Mouse (Mus musculus) urinary bladder, adult 2 months (tissue): ENCODE data around the gene Nedd9. TPM values are rescaled to one million over a fixed set of nuclear protein-coding genes. Genes with fewer than 3 reads are reported as not detected.
"Not testable (repeated sequence)": the region's sequence is repeated elsewhere in the genome, so short reads cannot be mapped to it uniquely, and the experiment has no call there.

ENCODE experiments used
- DNase-seq: peaks from one replicate; pipeline ENCODE4 v3.0.0; 2022; ENCODE audit warnings: low spot score
- polyA plus RNA-seq: library from polyadenylated mRNA; depleted of rRNA; stranded (reverse); fragments of >200 nt; gene quantifications from 2 replicates; pipeline ENCODE4 v1.2.3, GENCODE M21; 2012; rRNA removed

Nedd9 gene
- polyA plus RNA-seq, 1 experiment, result 15.4 TPM

- DNase-seq, result no peak
Observed at GRCm38 (mm10) chr13:41298996-41299395, 188.2 kb downstream of the Nedd9 start.

- DNase-seq, result no peak
Observed at GRCm38 (mm10) chr13:41298533-41298932, 188.6 kb downstream of the Nedd9 start.

GRCm38 (mm10) chr13:41296396-41296795 lies 190.8 kb downstream of the Nedd9 start:
- no peak for DNase-seq

- no peak for DNase-seq
Observed at GRCm38 (mm10) chr13:41295886-41296285, 191.3 kb downstream of the Nedd9 start.

- no peak for DNase-seq
Observed at GRCm38 (mm10) chr13:41293595-41293994, 193.6 kb downstream of the Nedd9 start.

- no peak for DNase-seq
Observed at GRCm38 (mm10) chr13:41291466-41291974, 195.6 kb downstream of the Nedd9 start.

GRCm38 (mm10) chr13:41286285-41286684 lies 200.9 kb downstream of the Nedd9 start:
- no peak for DNase-seq

GRCm38 (mm10) chr13:41285448-41285847 lies 201.7 kb downstream of the Nedd9 start:
- no peak for DNase-seq

- DNase-seq, result no peak
Observed at GRCm38 (mm10) chr13:41283256-41283655, 203.9 kb downstream of the Nedd9 start.

GRCm38 (mm10) chr13:41280696-41281095 lies 206.5 kb downstream of the Nedd9 start:
- no peak for DNase-seq

GRCm38 (mm10) chr13:41273927-41274650 lies 213.1 kb downstream of the Nedd9 start, which contains the start of gene Gm17364:
Gene Gm17364, minus strand, starts transcription at chr13:41273977.
- DNase-seq, result no peak

- DNase-seq, result no peak
Observed at GRCm38 (mm10) chr13:41267827-41268408, 219.2 kb downstream of the Nedd9 start.

- DNase-seq, result no peak
Observed at GRCm38 (mm10) chr13:41263304-41264006, 223.7 kb downstream of the Nedd9 start.

- DNase-seq, result not testable (repeated sequence)
Observed at GRCm38 (mm10) chr13:41261617-41262016, 225.5 kb downstream of the Nedd9 start.

Other genes with a start within 250 kb of the Nedd9 start
- 9.0 and 10.4 TPM in 2 replicates for gene Smim13, start 237.5 kb downstream of the Nedd9 start, polyA plus RNA-seq
- gene Gm17364, start 213.4 kb downstream of the Nedd9 start, polyA plus RNA-seq, result not detected in 2 replicates
- 4.0 and 5.3 TPM in 2 replicates for gene Tmem170b, start 118.5 kb upstream of the Nedd9 start, polyA plus RNA-seq